Mouse (Mus musculus): ENCODE data around the gene C1ra. TPM values are rescaled to one million over a fixed set of nuclear protein-coding genes. Genes with fewer than 3 reads are reported as not detected.
A peak's percentile ranks its signal among the peaks of the same experiment; 100 is the strongest.
"Not testable (repeated sequence)": the region's sequence is repeated elsewhere in the genome, so short reads cannot be mapped to it uniquely, and the experiment has no call there.

The C1ra gene
- polyA plus RNA-seq, 1 experiment: 2.1 TPM

DNA sequence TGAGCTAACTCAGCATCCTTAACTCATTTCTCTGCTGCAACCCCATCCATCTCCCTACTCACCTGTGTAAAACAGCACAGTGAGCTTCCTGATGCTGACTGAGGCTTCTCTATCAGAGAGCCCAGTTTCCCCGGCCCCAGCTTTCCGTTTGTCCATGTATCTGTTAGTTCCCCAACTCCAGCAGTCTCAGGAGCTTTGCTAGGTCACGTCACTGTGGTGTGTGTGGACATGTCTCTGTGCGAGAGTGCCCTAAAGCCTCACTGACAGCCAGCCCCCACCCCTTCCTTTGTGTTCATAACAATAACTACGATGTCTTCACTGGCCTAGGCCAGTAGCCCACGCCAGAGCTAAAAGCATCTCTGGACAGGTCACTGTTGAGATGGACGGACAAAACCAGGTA lies 36.0 kb upstream of the C1ra start:
- Histone ChIP-seq H3K4me3 (ENCODE audit: insufficient read depth, low read length) (no peak overlapping the region), H3K27ac (ENCODE audit: insufficient read depth, low read length) (no peak overlapping the region), H3K4me1 (ENCODE audit: control insufficient read depth, insufficient read depth, low read length) (no peaks in the 10 kb centered on the region)
- TF ChIP-seq POLR2A (IDR thresholded peaks at IDR 0.05; ENCODE audit: extremely low read depth, insufficient read depth, low read length): no peak
- no peak for TF ChIP-seq CTCF (IDR thresholded peaks at IDR 0.05; ENCODE audit: extremely low read depth, insufficient read depth, low read length)

DNA sequence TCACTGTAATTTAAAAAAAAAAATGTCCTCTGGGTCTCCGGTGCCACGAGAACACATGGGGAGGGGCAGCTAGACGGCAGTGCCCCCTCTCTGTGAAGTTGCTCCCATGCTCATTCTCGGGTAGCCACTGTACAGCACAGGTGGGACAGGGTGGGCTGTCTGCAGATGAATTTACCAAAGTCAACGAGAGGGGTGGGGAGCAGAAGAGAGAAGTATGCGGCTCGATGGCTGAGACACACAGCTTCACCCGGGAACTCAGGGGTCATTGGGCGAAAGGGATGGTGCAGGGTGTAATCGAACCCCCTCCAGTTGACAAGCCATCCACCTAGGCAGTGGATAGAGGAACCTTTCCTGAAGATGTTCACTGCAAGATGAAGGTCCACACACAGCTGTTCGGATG lies 35.4 kb upstream of the C1ra start:
- H3K27ac ChIP-seq (ENCODE audit: insufficient read depth, low read length): no peak overlapping the region
- H3K4me3 ChIP-seq (ENCODE audit: insufficient read depth, low read length): no peak overlapping the region
- H3K4me1 ChIP-seq (ENCODE audit: control insufficient read depth, insufficient read depth, low read length): no peaks in the 10 kb centered on the region
- TF ChIP-seq POLR2A (IDR thresholded peaks at IDR 0.05; ENCODE audit: extremely low read depth, insufficient read depth, low read length): no peak
- no peak for TF ChIP-seq CTCF (IDR thresholded peaks at IDR 0.05; ENCODE audit: extremely low read depth, insufficient read depth, low read length)

DNA sequence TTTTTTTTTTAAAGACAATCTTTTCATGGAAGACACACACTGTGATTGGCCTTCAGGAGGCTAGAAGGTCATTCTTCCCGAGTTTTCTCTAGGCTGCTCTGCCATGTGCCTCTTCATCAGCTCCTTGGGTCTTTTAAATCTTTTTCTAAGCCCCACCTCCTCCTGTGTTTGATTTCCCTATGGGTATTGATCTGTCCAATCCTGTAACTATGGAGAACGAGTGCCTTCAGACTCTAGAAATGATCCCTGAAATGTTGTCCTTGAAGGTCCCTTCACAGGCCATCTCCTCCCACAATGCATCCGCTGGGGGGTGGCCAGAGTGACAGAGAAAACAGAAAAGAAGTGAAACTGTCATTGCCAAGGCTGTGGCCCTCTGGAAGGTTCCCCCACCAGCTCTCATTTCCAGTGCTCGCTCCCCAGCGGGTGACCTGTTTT lies 35.0 kb upstream of the C1ra start:
- TF ChIP-seq POLR2A (IDR thresholded peaks at IDR 0.05; ENCODE audit: extremely low read depth, insufficient read depth, low read length) (no peak), CTCF (IDR thresholded peaks at IDR 0.05; ENCODE audit: extremely low read depth, insufficient read depth, low read length) (no peak)
- no peaks in the 10 kb centered on the region for H3K4me1 ChIP-seq (ENCODE audit: control insufficient read depth, insufficient read depth, low read length)
- H3K27ac ChIP-seq (ENCODE audit: insufficient read depth, low read length): no peak overlapping the region
- H3K4me3 ChIP-seq (ENCODE audit: insufficient read depth, low read length): no peak overlapping the region

DNA sequence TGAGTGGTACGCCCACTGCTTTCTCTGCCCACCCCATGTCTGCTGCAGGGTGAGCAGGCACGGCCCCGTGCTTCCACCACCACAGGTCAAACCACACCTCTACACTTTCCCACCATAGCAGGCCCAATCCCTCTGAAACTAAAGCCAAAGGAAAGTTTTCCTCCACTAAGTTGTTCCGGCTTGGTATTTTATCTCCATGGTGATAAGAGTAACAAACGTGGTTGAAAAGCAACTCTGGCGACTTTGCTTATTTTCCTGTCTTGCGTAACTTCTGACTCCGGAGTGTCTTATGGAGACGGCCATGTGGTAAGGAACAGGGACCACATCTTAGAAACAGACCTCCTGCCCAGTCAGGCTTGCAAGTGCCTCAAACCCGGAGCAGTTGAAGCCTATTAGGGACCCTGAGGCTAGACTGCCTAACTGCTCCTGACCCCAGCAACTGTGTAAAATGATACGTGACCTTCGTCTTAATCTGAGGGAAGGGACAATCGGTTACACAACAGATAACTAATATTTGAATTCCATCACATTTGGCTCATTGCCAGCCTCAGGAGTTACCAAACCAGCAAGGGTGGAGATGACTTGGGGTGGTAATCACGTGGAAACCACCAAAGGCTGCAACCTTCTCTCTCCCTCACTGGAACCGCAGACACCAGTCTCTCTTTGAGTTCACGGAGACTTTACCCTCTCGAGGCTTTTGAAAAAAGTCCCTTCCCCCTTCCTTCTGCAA lies 34.1 kb upstream of the C1ra start:
- Histone ChIP-seq H3K4me1 (ENCODE audit: control insufficient read depth, insufficient read depth, low read length) (no peaks in the 10 kb centered on the region), H3K4me3 (ENCODE audit: insufficient read depth, low read length) (no peak overlapping the region), H3K27ac (ENCODE audit: insufficient read depth, low read length) (no peak overlapping the region)
- TF ChIP-seq CTCF (IDR thresholded peaks at IDR 0.05; ENCODE audit: extremely low read depth, insufficient read depth, low read length) (no peak), POLR2A (IDR thresholded peaks at IDR 0.05; ENCODE audit: extremely low read depth, insufficient read depth, low read length) (no peak)

DNA sequence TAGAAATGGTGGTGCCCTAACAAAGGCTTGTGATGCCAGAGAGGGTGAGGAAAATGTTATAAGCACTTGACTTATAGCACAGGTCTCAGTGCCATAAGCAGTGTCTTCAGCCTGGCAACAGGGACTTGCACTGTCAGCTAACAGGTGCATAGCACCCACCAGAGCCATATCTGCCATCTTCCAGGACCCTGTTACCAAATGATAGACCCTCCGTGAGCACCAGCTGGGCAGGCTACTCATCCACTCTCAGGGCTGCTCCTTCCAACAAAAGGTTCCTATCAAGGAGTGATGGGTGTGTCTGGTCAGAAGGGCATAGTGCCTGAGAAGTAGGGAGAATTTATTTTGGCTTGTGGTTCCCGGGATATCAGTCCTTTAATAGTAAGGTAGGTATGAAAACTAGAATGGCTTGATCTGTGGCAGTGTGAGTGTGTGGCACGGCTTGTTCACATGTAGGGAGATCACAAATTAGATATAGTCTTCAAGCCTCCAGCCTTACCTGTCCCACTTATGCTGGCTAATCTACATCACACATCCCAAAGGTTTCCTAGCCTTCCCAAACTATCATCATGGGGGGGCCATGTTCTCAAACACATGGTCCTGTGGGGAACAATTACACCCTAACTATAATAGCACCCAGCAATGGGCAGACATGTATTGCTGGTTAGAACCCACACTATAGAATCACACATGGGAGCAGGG lies 33.2 kb upstream of the C1ra start:
- Histone ChIP-seq H3K27ac (ENCODE audit: insufficient read depth, low read length) (no peak overlapping the region), H3K4me3 (ENCODE audit: insufficient read depth, low read length) (no peak overlapping the region), H3K4me1 (ENCODE audit: control insufficient read depth, insufficient read depth, low read length) (no peaks in the 10 kb centered on the region)
- TF ChIP-seq CTCF (IDR thresholded peaks at IDR 0.05; ENCODE audit: extremely low read depth, insufficient read depth, low read length) (no peak), POLR2A (IDR thresholded peaks at IDR 0.05; ENCODE audit: extremely low read depth, insufficient read depth, low read length) (no peak)

DNA sequence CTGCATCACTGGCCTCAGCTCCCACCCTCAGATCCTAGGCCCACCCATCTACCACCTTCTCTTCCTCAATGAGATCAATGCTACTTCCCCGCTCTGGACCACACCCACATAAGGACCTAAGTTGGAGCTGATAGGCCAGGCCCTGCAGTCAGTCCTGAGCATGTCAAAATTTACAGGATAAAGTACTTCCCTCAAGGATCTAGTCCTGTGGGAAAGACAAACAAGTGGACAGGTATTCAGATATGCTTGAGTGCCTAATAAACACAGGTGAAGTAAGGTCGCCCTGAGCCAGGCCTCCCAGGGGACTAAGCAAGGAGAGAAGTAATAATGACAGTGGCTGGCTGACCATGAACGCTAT lies 32.7 kb upstream of the C1ra start:
- TF ChIP-seq POLR2A (IDR thresholded peaks at IDR 0.05; ENCODE audit: extremely low read depth, insufficient read depth, low read length) (no peak), CTCF (IDR thresholded peaks at IDR 0.05; ENCODE audit: extremely low read depth, insufficient read depth, low read length) (no peak)

DNA sequence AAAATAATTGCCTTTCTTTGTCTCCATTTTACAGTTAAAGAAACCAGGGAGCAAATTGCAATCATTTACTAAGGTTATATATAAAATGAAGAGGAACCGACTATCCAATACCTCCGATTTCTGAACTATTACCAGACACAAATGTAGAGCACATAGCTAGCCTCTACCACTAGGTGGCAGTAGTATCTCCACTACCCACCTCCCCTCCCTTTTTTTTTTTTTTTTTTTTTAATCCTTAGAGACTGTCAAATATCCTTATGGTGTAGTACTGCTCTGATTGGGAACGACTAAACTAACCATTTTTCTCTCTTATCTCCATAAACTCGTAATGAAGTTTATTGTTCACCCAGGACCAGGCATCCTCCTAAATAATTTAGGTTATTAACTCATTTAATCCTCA lies 31.9 kb upstream of the C1ra start:
- H3K27ac ChIP-seq (ENCODE audit: insufficient read depth, low read length): no peak overlapping the region
- H3K4me3 ChIP-seq (ENCODE audit: insufficient read depth, low read length): no peak overlapping the region
- no peaks in the 10 kb centered on the region for H3K4me1 ChIP-seq (ENCODE audit: control insufficient read depth, insufficient read depth, low read length)
- TF ChIP-seq CTCF (IDR thresholded peaks at IDR 0.05; ENCODE audit: extremely low read depth, insufficient read depth, low read length): peak; percentile 26; the same call in 1 of the 2 replicates
- TF ChIP-seq POLR2A (IDR thresholded peaks at IDR 0.05; ENCODE audit: extremely low read depth, insufficient read depth, low read length): no peak

More for the DNA sequence above, 32.7 kb upstream of the C1ra start:
- Histone ChIP-seq H3K4me3 (ENCODE audit: insufficient read depth, low read length) (no peak overlapping the region), H3K27ac (ENCODE audit: insufficient read depth, low read length) (no peak overlapping the region), H3K4me1 (ENCODE audit: control insufficient read depth, insufficient read depth, low read length) (no peaks in the 10 kb centered on the region)

DNA sequence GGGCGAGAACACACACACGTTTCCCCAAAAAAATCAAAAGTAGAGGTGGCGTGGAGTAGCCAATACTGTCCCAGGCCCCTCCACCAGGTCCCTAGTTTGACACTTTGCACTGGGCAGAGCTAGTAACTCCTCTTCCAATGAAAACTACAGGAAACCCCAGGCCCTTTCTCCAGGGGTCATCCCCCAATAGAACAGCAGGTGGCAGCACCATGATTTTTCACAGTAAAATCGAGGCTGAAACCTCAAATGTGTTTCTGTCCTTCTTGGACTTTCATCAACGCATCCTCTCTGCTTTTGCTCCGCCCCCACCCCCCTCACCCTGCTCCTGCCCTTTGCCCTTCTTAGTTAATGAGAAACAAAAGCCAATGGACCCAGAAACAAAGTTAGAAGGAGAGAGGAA lies 30.6 kb upstream of the C1ra start:
- Histone ChIP-seq H3K4me1 (ENCODE audit: control insufficient read depth, insufficient read depth, low read length) (no peaks in the 10 kb centered on the region), H3K4me3 (ENCODE audit: insufficient read depth, low read length) (no peak overlapping the region), H3K27ac (ENCODE audit: insufficient read depth, low read length) (no peak overlapping the region)
- no peak for TF ChIP-seq POLR2A (IDR thresholded peaks at IDR 0.05; ENCODE audit: extremely low read depth, insufficient read depth, low read length)
- peak; percentile 54 for TF ChIP-seq CTCF (IDR thresholded peaks at IDR 0.05; ENCODE audit: extremely low read depth, insufficient read depth, low read length)

DNA sequence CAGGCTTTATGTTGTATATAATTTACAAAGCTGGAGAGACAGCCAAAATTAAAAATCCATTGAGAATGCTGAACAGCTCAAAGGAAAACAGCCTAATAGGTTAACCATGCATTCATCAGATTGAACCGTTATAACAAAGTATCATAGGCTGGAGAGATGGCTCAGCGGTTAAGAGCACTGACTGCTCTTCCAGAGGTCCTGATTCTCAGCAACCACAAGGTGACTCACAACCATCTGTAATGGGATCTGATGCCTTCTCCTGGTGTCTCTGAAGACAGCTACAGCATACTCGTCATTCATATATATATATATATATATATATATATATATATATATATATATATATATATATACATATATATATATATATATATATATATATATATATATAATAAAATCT lies 28.4 kb upstream of the C1ra start:
- H3K4me3 ChIP-seq (ENCODE audit: insufficient read depth, low read length); H3K27ac ChIP-seq (ENCODE audit: insufficient read depth, low read length); H3K4me1 ChIP-seq (ENCODE audit: control insufficient read depth, insufficient read depth, low read length): not testable (repeated sequence)

DNA sequence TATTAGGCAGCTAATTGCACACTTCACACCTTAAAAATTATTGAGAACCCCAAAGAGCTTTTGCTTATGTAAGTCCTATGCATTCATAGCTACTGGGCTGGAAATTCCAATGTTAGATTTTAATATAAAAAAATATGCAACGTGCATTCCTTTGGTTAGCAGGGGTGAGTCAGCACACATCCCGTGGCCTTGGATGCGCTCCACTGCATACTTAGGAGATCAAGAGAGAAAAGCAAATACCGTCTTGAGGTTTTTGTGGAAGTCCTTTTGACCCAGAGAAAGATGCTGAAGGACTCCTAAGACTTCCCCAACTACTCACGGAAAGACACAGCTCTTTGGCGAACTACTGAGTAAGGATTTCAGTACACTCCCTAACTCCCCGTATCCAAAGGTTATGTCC lies 27.4 kb upstream of the C1ra start:
- H3K27ac ChIP-seq (ENCODE audit: insufficient read depth, low read length): no peak overlapping the region
- TF ChIP-seq CTCF (IDR thresholded peaks at IDR 0.05; ENCODE audit: extremely low read depth, insufficient read depth, low read length): no peak
- TF ChIP-seq POLR2A (IDR thresholded peaks at IDR 0.05; ENCODE audit: extremely low read depth, insufficient read depth, low read length): no peak
- no peak overlapping the region; the same call in 1 of the 2 replicates for H3K4me3 ChIP-seq (ENCODE audit: insufficient read depth, low read length)
- no peaks in the 10 kb centered on the region for H3K4me1 ChIP-seq (ENCODE audit: control insufficient read depth, insufficient read depth, low read length)
